Mouse (Mus musculus): ENCODE data around the gene Pram1.

DNA sequence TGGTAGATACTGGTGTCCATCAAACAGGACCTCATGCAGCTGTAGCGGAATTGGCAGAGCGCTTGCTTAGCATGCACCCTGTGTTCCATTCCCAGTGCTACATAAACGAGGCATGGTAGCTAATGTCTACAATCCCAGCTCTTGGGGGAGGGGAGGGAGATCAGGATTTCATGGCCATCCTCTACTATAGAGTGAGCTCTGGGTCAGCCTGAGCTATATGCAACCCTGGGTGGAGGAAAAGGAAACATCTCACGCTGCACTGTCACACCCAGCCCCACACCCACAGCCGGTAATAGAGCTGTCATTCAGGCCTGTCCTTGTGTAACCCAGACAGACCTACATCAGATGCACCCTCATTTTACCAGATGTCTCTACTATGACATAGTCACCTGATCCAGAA, 39.4 kb upstream of the Pram1 start:
- no peak for TF ChIP-seq GATA1 (IDR thresholded peaks at IDR 0.05; ENCODE audit: low read length)
- TF ChIP-seq TAL1 (IDR thresholded peaks at IDR 0.05; ENCODE audit: low read length), result no peak
